ENCODE assay signal across 9 mouse cellular contexts in genomic region chr3:52299376-52299775, GRCm38 (mm10). TPM values are rescaled to one million over a fixed set of nuclear protein-coding genes. Genes with fewer than 3 reads are reported as not detected.
A peak's percentile ranks its signal among the peaks of the same experiment; 100 is the strongest.
DNase-seq lines count a peak whose midpoint lies in the region; ATAC-seq and TF ChIP-seq lines count a peak whose summit lies in the region.
"Had no signal": no experiment of that assay in that cellular context is flagged by ENCODE, and none has a peak within 500 bp of the region (broad histone marks: within the 10 kb centered on the region; RNA-seq: fewer than 3 reads in every experiment).

No protein-coding gene starts in this region.

- TF ChIP-seq CTCF in gastrocnemius, adult 2 months (IDR thresholded peaks at IDR 0.05) = no peak

- H3K4me2 ChIP-seq in heart, embryonic 14.5 days (ENCODE audit: low read length) = 0 out of 2 replicates have a peak overlapping the region, but pooled peaks have one; percentile 9

- peak overlapping the region; percentile 51; the same call in 1 of the 2 replicates for H3K9ac ChIP-seq in heart, embryonic 14.5 days (ENCODE audit: low read length)

- 28% methylated on average over 2 of the region's 2 CpGs for WGBS in heart, embryonic 14.5 days

- H3K4me3 ChIP-seq in gastrocnemius, adult 2 months = no peak overlapping the region
- no peak overlapping the region for H3K4me3 ChIP-seq in heart, embryonic 14.5 days (ENCODE audit: control insufficient read depth in 1 of 2, insufficient read depth in 1 of 2, low read depth in 1 of 2, low read length in 2 of 2)

- peak overlapping the region; percentile 6 for H3K27ac ChIP-seq in gastrocnemius, adult 2 months
- H3K27ac ChIP-seq in heart, embryonic 14.5 days (replicated peaks in 1 of 2; ENCODE audit: control insufficient read depth in 1 of 2, insufficient read depth in 1 of 2, low read depth in 2 of 2, low read length in 2 of 2) = peak overlapping the region in 1 of 2 experiments; percentile 43; a peak in 1 of 4 replicates

- intact Hi-C loops in gastrocnemius, adult 2 months (cut with DNase I) = no loop called here
- intact Hi-C loops in gastrocnemius, postnatal 36 days (cut with DNase I) = no loop called here

- ATAC-seq in heart, embryonic 14.5 days (ENCODE audit: insufficient number of reproducible peaks, insufficient read depth, low FRiP score, low read depth) = no peak

- H3K36me3 ChIP-seq in heart, embryonic 14.5 days (ENCODE audit: control insufficient read depth, insufficient read depth, low read length) = no peaks in the 10 kb centered on the region

- H3K4me1 ChIP-seq in heart, embryonic 14.5 days (ENCODE audit: control insufficient read depth in 2 of 2, insufficient read depth in 2 of 2, low read length in 2 of 2) = peaks cover 20 to 30% of the 10 kb centered on the region in 2 experiments

- no peak for DNase-seq in gastrocnemius, adult 2 months
- no peak for DNase-seq in gastrocnemius, postnatal 36 days
- peak; percentile 16 for DNase-seq in lung, postnatal 10 days
- no peak for DNase-seq in lung, postnatal 36 days
- peak; percentile 26 to 62 for DNase-seq in thymus, postnatal 10 days (ENCODE audit: low spot score in 2 of 2)
- DNase-seq in right cerebral cortex, postnatal 14 days = no peak
- DNase-seq in urinary bladder, postnatal 4 days (ENCODE audit: low spot score in 2 of 2) = no peak
- DNase-seq: cerebellum, adult 18-20 months had no signal

- no peaks in the 10 kb centered on the region for H3K27me3 ChIP-seq in heart, embryonic 14.5 days (ENCODE audit: control insufficient read depth, insufficient read depth, low read length)

- H3K9me3 ChIP-seq in heart, embryonic 14.5 days (ENCODE audit: control insufficient read depth, low read length) = no peaks in the 10 kb centered on the region

RNA-seq across cellular contexts. Expression of gene Foxo1, which starts 31.2 kb away (rescaled TPM):
- total RNA-seq in gastrocnemius, adult 2 months (2021) = 10 to 100 TPM; 31.2 to 36.6 TPM
- 10 to 100 TPM; 19.0 to 29.2 TPM for total RNA-seq in gastrocnemius, postnatal 36 days (2021)
- polyA plus RNA-seq in heart, embryonic 14.5 days (2014; fragmentation: Nextera tagmentation; extraction: Ambion mirVana) = 8.6 and 9.2 TPM in 2 replicates

Comparison
In these comparisons a context has a peak if more than half of its experiments do, and no peak if none do; other contexts are left out.
1. DNase-seq: peak in lung, postnatal 10 days (single experiment) and thymus, postnatal 10 days (2 of 2); none in gastrocnemius, adult 2 months (single experiment), gastrocnemius, postnatal 36 days (0 of 2), lung, postnatal 36 days (single experiment), right cerebral cortex, postnatal 14 days (single experiment) and urinary bladder, postnatal 4 days (0 of 2).